Mouse (Mus musculus): ENCODE results near the gene Foxp1.

GRCm38 (mm10) chr6:99322132-99322904, 200.2 kb downstream of the Foxp1 start:
- TF ChIP-seq CTCF (IDR thresholded peaks at IDR 0.05; ENCODE audit: low read depth, low read length) (no peak), POLR2A (IDR thresholded peaks at IDR 0.05; ENCODE audit: borderline replicate concordance, low read depth, low read length) (no peak)
